In genomic region chr8:11459016-11459415, GRCm38 (mm10) we compare ENCODE assay signal across 12 mouse cellular contexts. TPM values are rescaled to one million over a fixed set of nuclear protein-coding genes. Genes with fewer than 3 reads are reported as not detected.
DNase-seq lines count a peak whose midpoint lies in the region; ATAC-seq and TF ChIP-seq lines count a peak whose summit lies in the region.
"Had no signal": no experiment of that assay in that cellular context is flagged by ENCODE, and none has a peak within 500 bp of the region (broad histone marks: within the 10 kb centered on the region; RNA-seq: fewer than 3 reads in every experiment).

No protein-coding gene starts in this region.

- no peak for ATAC-seq in lung, embryonic 15.5 days (ENCODE audit: borderline replicate concordance, extremely low read depth, low FRiP score, low TSS enrichment)
- ATAC-seq in embryonic facial prominence, embryonic 14.5 days (ENCODE audit: low read depth), result peak; percentile 13; the same call in 1 of the 2 replicates
- peak; percentile 76 for ATAC-seq in kidney, postnatal 0 days (replicated peaks; ENCODE audit: low FRiP score, low read depth)
- ATAC-seq in stomach, embryonic 15.5 days (ENCODE audit: insufficient read depth, low FRiP score, low read depth), result no peak

- no peaks in the 10 kb centered on the region for H3K9me3 ChIP-seq in lung, embryonic 15.5 days
- no peaks in the 10 kb centered on the region for H3K9me3 ChIP-seq in embryonic facial prominence, embryonic 14.5 days (ENCODE audit: control insufficient read depth, low read length)
- no peaks in the 10 kb centered on the region for H3K9me3 ChIP-seq in kidney, postnatal 0 days (replicated peaks; ENCODE audit: low read length)
- no peaks in the 10 kb centered on the region for H3K9me3 ChIP-seq in stomach, embryonic 15.5 days
- H3K9me3 ChIP-seq: G1E had no signal

- no peak for DNase-seq in lung, postnatal 4 days
- DNase-seq in embryonic facial prominence, embryonic 14.5 days (ENCODE audit: low spot score), result peak; percentile 52
- DNase-seq in kidney, postnatal 0 days (ENCODE audit: low spot score), result peak; percentile 66
- DNase-seq in left cerebral cortex, postnatal 14 days (ENCODE audit: low spot score in 2 of 2), result no peak
- DNase-seq in layer of hippocampus, adult 9-11 months, result no peak
- no peak for DNase-seq in ovary, postnatal 14 days (ENCODE audit: low spot score)
- DNase-seq: adrenal gland, postnatal 25 days; cerebellum, postnatal 25 days had no signal

- H3K36me3 ChIP-seq in lung, embryonic 15.5 days, result no peaks in the 10 kb centered on the region
- no peaks in the 10 kb centered on the region for H3K36me3 ChIP-seq in embryonic facial prominence, embryonic 14.5 days (ENCODE audit: control insufficient read depth, insufficient read depth, low read length)
- no peaks in the 10 kb centered on the region for H3K36me3 ChIP-seq in kidney, postnatal 0 days (ENCODE audit: insufficient read depth, low read length)
- no peaks in the 10 kb centered on the region for H3K36me3 ChIP-seq in stomach, embryonic 15.5 days
- H3K36me3 ChIP-seq: G1E; midbrain, embryonic 12.5 days had no signal

- intact Hi-C loops in left cerebral cortex, postnatal 14 days (cut with DNase I), result no loop called here

- 18% methylated on average over 5 of the region's 5 CpGs for WGBS in lung, embryonic 15.5 days
- 9% methylated on average over 5 of the region's 5 CpGs for WGBS in embryonic facial prominence, embryonic 14.5 days
- 12% methylated on average over 5 of the region's 5 CpGs for WGBS in kidney, postnatal 0 days
- WGBS in stomach, embryonic 15.5 days, result 20% methylated on average over 5 of the region's 5 CpGs

- no peak overlapping the region for H3K4me3 ChIP-seq in lung, embryonic 15.5 days
- H3K4me3 ChIP-seq in embryonic facial prominence, embryonic 14.5 days (ENCODE audit: low read depth, low read length), result no peak overlapping the region
- H3K4me3 ChIP-seq in kidney, postnatal 0 days (replicated peaks; ENCODE audit: low read depth, low read length), result no peak overlapping the region
- no peak overlapping the region for H3K4me3 ChIP-seq in stomach, embryonic 15.5 days (replicated peaks)
- H3K4me3 ChIP-seq: midbrain, embryonic 12.5 days had no signal

- H3K27me3 ChIP-seq in lung, embryonic 15.5 days, result no peaks in the 10 kb centered on the region
- no peaks in the 10 kb centered on the region for H3K27me3 ChIP-seq in embryonic facial prominence, embryonic 14.5 days (replicated peaks; ENCODE audit: control insufficient read depth, insufficient read depth, low read length)
- no peaks in the 10 kb centered on the region for H3K27me3 ChIP-seq in kidney, postnatal 0 days (ENCODE audit: insufficient read depth, low read length)
- H3K27me3 ChIP-seq in stomach, embryonic 15.5 days (replicated peaks), result no peaks in the 10 kb centered on the region

- H3K4me2 ChIP-seq in lung, embryonic 15.5 days, result no peak overlapping the region
- H3K4me2 ChIP-seq in embryonic facial prominence, embryonic 14.5 days (ENCODE audit: low read depth, low read length), result no peak overlapping the region
- H3K4me2 ChIP-seq in kidney, postnatal 0 days (ENCODE audit: low read length), result peak overlapping the region; percentile 6; the same call in 1 of the 2 replicates
- no peak overlapping the region for H3K4me2 ChIP-seq in stomach, embryonic 15.5 days
- H3K4me2 ChIP-seq: midbrain, embryonic 12.5 days had no signal

- peaks cover 30% of the 10 kb centered on the region for H3K4me1 ChIP-seq in lung, embryonic 15.5 days
- H3K4me1 ChIP-seq in embryonic facial prominence, embryonic 14.5 days (ENCODE audit: control insufficient read depth, insufficient read depth, low read length), result peaks cover 16% of the 10 kb centered on the region
- peaks cover 32% of the 10 kb centered on the region for H3K4me1 ChIP-seq in kidney, postnatal 0 days (replicated peaks; ENCODE audit: insufficient read depth, low read length)
- H3K4me1 ChIP-seq in stomach, embryonic 15.5 days, result peaks cover 16% of the 10 kb centered on the region

- TF ChIP-seq CTCF in kidney, postnatal 0 days (IDR thresholded peaks at IDR 0.05; ENCODE audit: low read depth), result no peak

- H3K27ac ChIP-seq in lung, embryonic 15.5 days, result peak overlapping the region; percentile 7
- H3K27ac ChIP-seq in embryonic facial prominence, embryonic 14.5 days (replicated peaks; ENCODE audit: low read depth, low read length), result no peak overlapping the region
- H3K27ac ChIP-seq in kidney, postnatal 0 days, result peak overlapping the region; percentile 90
- peak overlapping the region; percentile 52 for H3K27ac ChIP-seq in stomach, embryonic 15.5 days
- H3K27ac ChIP-seq: midbrain, embryonic 12.5 days had no signal

- no peak overlapping the region for H3K9ac ChIP-seq in lung, embryonic 15.5 days
- no peak overlapping the region for H3K9ac ChIP-seq in embryonic facial prominence, embryonic 14.5 days (ENCODE audit: low read depth, low read length)
- H3K9ac ChIP-seq in kidney, postnatal 0 days (ENCODE audit: low read depth, low read length), result no peak overlapping the region
- H3K9ac ChIP-seq in stomach, embryonic 15.5 days, result no peak overlapping the region
- H3K9ac ChIP-seq: midbrain, embryonic 12.5 days had no signal

RNA-seq across cellular contexts. Expression of gene Rab20, which starts 19.5 kb away (rescaled TPM):
- polyA plus RNA-seq in lung, embryonic 15.5 days (2015; fragmentation: Nextera tagmentation; extraction: Ambion mirVana), result 13.2 and 14.7 TPM in 2 replicates
- polyA plus RNA-seq in embryonic facial prominence, embryonic 14.5 days (2014; fragmentation: Nextera tagmentation; extraction: Ambion mirVana), result 2.0 and 2.1 TPM in 2 replicates
- 44.3 and 48.0 TPM in 2 replicates for polyA plus RNA-seq in kidney, postnatal 0 days (2015; fragmentation: Nextera tagmentation; extraction: Ambion mirVana)
- polyA plus RNA-seq in stomach, embryonic 15.5 days (2015; fragmentation: Nextera tagmentation; extraction: Ambion mirVana), result 8.7 and 9.3 TPM in 2 replicates
- total RNA-seq in left cerebral cortex, postnatal 14 days (2021), result under 1 TPM; 0.42 to 0.87 TPM
- total RNA-seq: G1E had no signal
- polyA plus RNA-seq: G1E had no signal

RNA-seq across cellular contexts. Expression of gene Naxd, which starts 38.3 kb away (rescaled TPM):
- polyA plus RNA-seq in lung, embryonic 15.5 days (2015; fragmentation: Nextera tagmentation; extraction: Ambion mirVana), result 141 and 157 TPM in 2 replicates
- polyA plus RNA-seq in embryonic facial prominence, embryonic 14.5 days (2014; fragmentation: Nextera tagmentation; extraction: Ambion mirVana), result 95.1 and 103 TPM in 2 replicates
- polyA plus RNA-seq in kidney, postnatal 0 days (2015; fragmentation: Nextera tagmentation; extraction: Ambion mirVana), result 111 and 115 TPM in 2 replicates
- polyA plus RNA-seq in stomach, embryonic 15.5 days (2015; fragmentation: Nextera tagmentation; extraction: Ambion mirVana), result 105 and 110 TPM in 2 replicates
- 10 to 100 TPM; 53.3 to 58.2 TPM for total RNA-seq in left cerebral cortex, postnatal 14 days (2021)

Comparison
In these comparisons a context has a peak if more than half of its experiments do, and no peak if none do; other contexts are left out.
1. ATAC-seq: peak in embryonic facial prominence, embryonic 14.5 days (single experiment) and kidney, postnatal 0 days (single experiment); none in lung, embryonic 15.5 days (single experiment) and stomach, embryonic 15.5 days (single experiment).
2. DNase-seq: peak in embryonic facial prominence, embryonic 14.5 days (single experiment) and kidney, postnatal 0 days (single experiment); none in lung, postnatal 4 days (0 of 2), left cerebral cortex, postnatal 14 days (0 of 2), layer of hippocampus, adult 9-11 months (single experiment) and ovary, postnatal 14 days (single experiment).